Mouse (Mus musculus) embryonic facial prominence, embryonic 13.5 days (tissue): Measurements from ENCODE around the gene Cpb2. TPM values are rescaled to one million over a fixed set of nuclear protein-coding genes. Genes with fewer than 3 reads are reported as not detected.

Experiments used
- ATAC-seq: fragments of 200-750 bp; cut with Nextera tagmentation; 2 replicates; pipeline ENCODE4 v1.8.0; 2017; ENCODE audit warnings: low read depth; ENCODE audit not compliant: insufficient number of reproducible peaks, insufficient read depth, low FRiP score, low TSS enrichment
- H3K27ac ChIP-seq: fragments of 300-500 bp; sonication (generic); 2 replicates; pipeline ENCODE4 v1.5.1; 2015; ENCODE audit warnings: moderate library complexity, mild to moderate bottlenecking, inconsistent platforms
- H3K27me3 ChIP-seq: fragments of 300-500 bp; sonication (generic); 2 replicates; pipeline ENCODE4 v1.6.1; 2015; ENCODE audit warnings: mild to moderate bottlenecking, inconsistent platforms
- H3K36me3 ChIP-seq: fragments of 300-500 bp; sonication (generic); 2 replicates; pipeline ENCODE4 v1.6.1; 2015; ENCODE audit warnings: mild to moderate bottlenecking, inconsistent platforms
- H3K4me1 ChIP-seq: fragments of 300-500 bp; sonication (generic); 2 replicates; pipeline ENCODE4 v1.6.1; 2015; ENCODE audit warnings: inconsistent platforms
- H3K4me2 ChIP-seq: fragments of 300-500 bp; sonication (generic); 2 replicates; pipeline ENCODE4 v1.6.1; 2015; ENCODE audit warnings: moderate library complexity, mild to moderate bottlenecking, inconsistent platforms
- H3K4me3 ChIP-seq: fragments of 300-500 bp; sonication (generic); 2 replicates; pipeline ENCODE4 v1.5.1; 2015; ENCODE audit warnings: mild to moderate bottlenecking, inconsistent platforms
- H3K9ac ChIP-seq: fragments of 300-500 bp; sonication (generic); 2 replicates; pipeline ENCODE4 v1.6.1; 2015; ENCODE audit warnings: mild to moderate bottlenecking, inconsistent platforms
- H3K9me3 ChIP-seq: fragments of 300-500 bp; sonication (generic); 2 replicates; pipeline ENCODE4 v1.6.1; 2016; ENCODE audit warnings: inconsistent platforms
- WGBS: fragments of 180-500 bp; shearing (Covaris S2); methylation state at CpG from one replicate; pipeline ENCODE4 v1.1.7; 2015; ENCODE audit warnings: mixed read lengths; 5-methylcytosine and 5-hydroxymethylcytosine counted together
- microRNA-seq: library from miRNA; unstranded; fragments of <30 nt; microRNA quantifications from one replicate; pipeline ENCODE4, GENCODE M21; 2016
- polyA plus RNA-seq: library from polyadenylated mRNA; unstranded; fragments of >200 nt; fragmentation: Nextera tagmentation; extraction: Ambion mirVana; gene quantifications from 2 replicates; pipeline ENCODE4 v1.2.1, GENCODE M21; 2015

Gene Cpb2
- polyA plus RNA-seq, 1 experiment from 2014 or later = not detected

GRCm38 (mm10) chr14:75318736-75319135, 76.6 kb downstream of the Cpb2 start:
- WGBS = 88% methylated on average over 2 of the region's 2 CpGs
- Histone ChIP-seq H3K27me3 (no peaks in the 10 kb centered on the region), H3K4me2 (no peak overlapping the region), H3K4me3 (no peak overlapping the region), H3K27ac (no peak overlapping the region), H3K4me1 (no peaks in the 10 kb centered on the region), H3K36me3 (peaks cover 23% of the 10 kb centered on the region), H3K9me3 (no peaks in the 10 kb centered on the region), H3K9ac (no peak overlapping the region)
- ATAC-seq = no peak

GRCm38 (mm10) chr14:75320269-75320668, 78.2 kb downstream of the Cpb2 start:
- Histone ChIP-seq H3K9ac (no peak overlapping the region), H3K4me2 (no peak overlapping the region), H3K9me3 (no peaks in the 10 kb centered on the region), H3K27ac (no peak overlapping the region), H3K36me3 (peaks cover 32% of the 10 kb centered on the region), H3K27me3 (no peaks in the 10 kb centered on the region), H3K4me3 (no peak overlapping the region), H3K4me1 (no peaks in the 10 kb centered on the region)
- 92% methylated on average over 5 of the region's 5 CpGs for WGBS
- no peak for ATAC-seq

GRCm38 (mm10) chr14:75323354-75323753, 81.3 kb downstream of the Cpb2 start:
- Histone ChIP-seq H3K9ac (no peak overlapping the region), H3K9me3 (no peaks in the 10 kb centered on the region), H3K36me3 (peaks cover 51% of the 10 kb centered on the region), H3K4me3 (no peak overlapping the region), H3K27ac (no peak overlapping the region), H3K4me1 (no peaks in the 10 kb centered on the region), H3K27me3 (no peaks in the 10 kb centered on the region), H3K4me2 (no peak overlapping the region)
- ATAC-seq = no peak
- 97% methylated on average over 32 of the region's 32 CpGs for WGBS

GRCm38 (mm10) chr14:75328062-75328461, 86.0 kb downstream of the Cpb2 start:
- Histone ChIP-seq H3K4me2 (no peak overlapping the region), H3K27me3 (no peaks in the 10 kb centered on the region), H3K27ac (no peak overlapping the region), H3K4me3 (no peak overlapping the region), H3K9ac (no peak overlapping the region), H3K9me3 (no peaks in the 10 kb centered on the region), H3K36me3 (peaks cover 70% of the 10 kb centered on the region), H3K4me1 (no peaks in the 10 kb centered on the region)
- WGBS = 86% methylated on average over 8 of the region's 8 CpGs
- no peak for ATAC-seq

GRCm38 (mm10) chr14:75330621-75331020, 88.5 kb downstream of the Cpb2 start:
- no peak overlapping the region for H3K9ac ChIP-seq
- H3K27me3 ChIP-seq = no peaks in the 10 kb centered on the region
- H3K36me3 ChIP-seq = peaks cover 58% of the 10 kb centered on the region
- WGBS = 87% methylated on average over 6 of the region's 6 CpGs
- H3K4me2 ChIP-seq = no peak overlapping the region
- H3K4me1 ChIP-seq = no peaks in the 10 kb centered on the region
- H3K4me3 ChIP-seq = no peak overlapping the region
- no peak for ATAC-seq
- H3K27ac ChIP-seq = no peak overlapping the region
- H3K9me3 ChIP-seq = no peaks in the 10 kb centered on the region

Small RNA genes lying within 50 kb of the gene (microRNA-seq; reads per million reads assigned to microRNA genes)
- not detected for gene Gm44482

Other genes with a start within 250 kb of the Cpb2 start
- gene Rubcnl, start 226.3 kb upstream of the Cpb2 start, polyA plus RNA-seq = 0.61 and 0.76 TPM in 2 replicates
- gene Lrrc63, start 111.4 kb upstream of the Cpb2 start, polyA plus RNA-seq = not detected in 2 replicates
- 24.9 and 28.7 TPM in 2 replicates for gene Lcp1, start 111.2 kb upstream of the Cpb2 start, polyA plus RNA-seq
- gene Zc3h13, start 42.1 kb downstream of the Cpb2 start, polyA plus RNA-seq = 39.1 and 42.5 TPM in 2 replicates
- gene Siah3, start 213.7 kb downstream of the Cpb2 start, polyA plus RNA-seq = 0.35 and 0.37 TPM in 2 replicates